Mouse (Mus musculus): ENCODE results near the gene Apba1.

Gene Apba1

GRCm38 (mm10) chr19:23972881-23973649, 214.4 kb downstream of the Apba1 start:
- DNase-seq (ENCODE audit: low spot score), result no peak

- no peak for DNase-seq (ENCODE audit: low spot score)
These were observed 219.3 kb downstream of the Apba1 start for GRCm38 (mm10) chr19:23977901-23978443.

- DNase-seq (ENCODE audit: low spot score), result no peak
These were observed 221.9 kb downstream of the Apba1 start for GRCm38 (mm10) chr19:23980598-23980997.

GRCm38 (mm10) chr19:23984186-23984585, 225.5 kb downstream of the Apba1 start:
- no peak for DNase-seq (ENCODE audit: low spot score)

- no peak for DNase-seq (ENCODE audit: low spot score)
These were observed 228.6 kb downstream of the Apba1 start for GRCm38 (mm10) chr19:23987291-23987690.

GRCm38 (mm10) chr19:23988166-23988565, 229.5 kb downstream of the Apba1 start:
- no peak for DNase-seq (ENCODE audit: low spot score)

GRCm38 (mm10) chr19:23995766-23996399, 237.2 kb downstream of the Apba1 start:
- DNase-seq (ENCODE audit: low spot score), result no peak

Data from embryo, embryonic 10.5 days (tissue).